Mouse (Mus musculus) midbrain, embryonic 13.5 days (tissue): ENCODE results near the gene Colgalt1. TPM values are rescaled to one million over a fixed set of nuclear protein-coding genes. Genes with fewer than 3 reads are reported as not detected.

Source experiments
- ATAC-seq: fragments of 200-750 bp; cut with Nextera tagmentation; 2 replicates; pipeline ENCODE4 v1.8.0; 2017; ENCODE audit warnings: mild to moderate bottlenecking, moderate TSS enrichment, moderate library complexity
- H3K27ac ChIP-seq: fragments of 300-500 bp; sonication (generic); 2 replicates; pipeline ENCODE4 v1.5.1; 2015; ENCODE audit warnings: inconsistent platforms, mild to moderate bottlenecking, moderate library complexity
- H3K27me3 ChIP-seq: fragments of 300-500 bp; sonication (generic); 2 replicates; pipeline ENCODE4 v1.6.1; 2015; ENCODE audit warnings: mild to moderate bottlenecking, inconsistent platforms
- H3K36me3 ChIP-seq: fragments of 300-500 bp; sonication (generic); 2 replicates; pipeline ENCODE4 v1.6.1; 2015; ENCODE audit warnings: mild to moderate bottlenecking, inconsistent platforms
- H3K4me1 ChIP-seq: fragments of 300-500 bp; sonication (generic); replicated peaks from 2 replicates; pipeline ENCODE4 v1.6.1; 2015; ENCODE audit warnings: inconsistent platforms
- H3K4me2 ChIP-seq: fragments of 300-500 bp; sonication (generic); replicated peaks from 2 replicates; pipeline ENCODE4 v1.6.1; 2015; ENCODE audit warnings: moderate library complexity, mild to moderate bottlenecking, inconsistent platforms
- H3K4me3 ChIP-seq: fragments of 300-500 bp; sonication (generic); replicated peaks from 2 replicates; pipeline ENCODE4 v1.5.1; 2015; ENCODE audit warnings: mild to moderate bottlenecking, inconsistent platforms
- H3K9ac ChIP-seq: fragments of 300-500 bp; sonication (generic); replicated peaks from 2 replicates; pipeline ENCODE4 v1.6.1; 2015; ENCODE audit warnings: mild to moderate bottlenecking, inconsistent platforms
- H3K9me3 ChIP-seq: fragments of 300-500 bp; sonication (generic); 2 replicates; pipeline ENCODE4 v1.6.1; 2016; ENCODE audit warnings: mild to moderate bottlenecking, inconsistent platforms
- WGBS: fragments of 180-500 bp; shearing (Covaris S2); methylation state at CpG from one replicate; pipeline ENCODE4 v1.1.7; 2015; 5-methylcytosine and 5-hydroxymethylcytosine counted together
- polyA plus RNA-seq: library from polyadenylated mRNA; unstranded; fragments of >200 nt; fragmentation: Nextera tagmentation; extraction: Ambion mirVana; gene quantifications from 2 replicates; pipeline ENCODE4 v1.2.1, GENCODE M21; 2015

Gene Colgalt1
- polyA plus RNA-seq, 1 experiment from 2014 or later = 51.3 TPM

DNA sequence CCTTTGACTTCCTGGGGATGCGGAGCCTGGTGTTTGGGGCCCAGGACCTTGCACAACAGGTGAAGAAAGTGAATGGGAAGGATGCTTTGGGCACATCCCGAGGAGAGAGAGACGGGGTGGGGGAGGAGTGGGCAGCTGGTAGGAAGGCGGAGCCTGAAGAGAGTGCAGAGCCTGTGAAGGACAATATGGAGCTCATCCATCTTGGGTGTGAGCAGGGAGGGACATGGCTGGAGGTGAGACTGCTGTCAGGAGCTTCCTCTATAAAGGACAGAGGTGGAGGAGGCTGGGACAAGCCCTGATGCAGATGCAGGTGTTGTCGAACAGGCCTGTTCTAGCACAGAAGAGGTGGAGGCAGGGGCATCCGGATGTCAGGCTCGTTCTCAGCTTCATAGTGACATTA lies 6.8 kb upstream of the Colgalt1 start:
- H3K4me3 ChIP-seq = no peak overlapping the region
- WGBS = 62% methylated on average over 7 of the region's 7 CpGs
- peaks cover 54% of the 10 kb centered on the region for H3K27me3 ChIP-seq
- H3K27ac ChIP-seq = no peak overlapping the region
- H3K4me1 ChIP-seq = peaks cover 18% of the 10 kb centered on the region
- H3K4me2 ChIP-seq = no peak overlapping the region
- H3K36me3 ChIP-seq = peaks cover 11% of the 10 kb centered on the region
- ATAC-seq = no peak
- no peaks in the 10 kb centered on the region for H3K9me3 ChIP-seq
- H3K9ac ChIP-seq = no peak overlapping the region

DNA sequence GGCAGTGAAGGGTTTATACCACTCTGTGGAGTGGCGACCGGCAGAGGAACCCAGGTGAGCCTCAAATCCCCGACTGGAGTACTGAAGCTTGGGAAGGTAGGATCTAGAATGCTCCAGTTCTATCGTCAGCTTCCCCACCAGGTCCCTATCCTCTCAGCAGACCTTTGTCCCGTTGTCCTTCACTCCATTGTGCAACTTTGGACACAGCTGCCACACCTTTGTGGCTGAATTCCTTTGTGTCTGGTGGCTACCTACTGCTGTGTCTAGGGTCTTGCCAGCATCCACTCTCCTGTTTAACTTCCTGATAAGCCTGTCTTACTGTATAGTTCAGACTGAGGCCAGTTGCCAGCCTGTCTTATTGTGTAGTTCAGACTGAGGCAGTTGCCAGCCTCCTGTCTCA lies 1.3 kb downstream of the Colgalt1 start:
- 33% methylated on average over 5 of the region's 5 CpGs for WGBS

DNA sequence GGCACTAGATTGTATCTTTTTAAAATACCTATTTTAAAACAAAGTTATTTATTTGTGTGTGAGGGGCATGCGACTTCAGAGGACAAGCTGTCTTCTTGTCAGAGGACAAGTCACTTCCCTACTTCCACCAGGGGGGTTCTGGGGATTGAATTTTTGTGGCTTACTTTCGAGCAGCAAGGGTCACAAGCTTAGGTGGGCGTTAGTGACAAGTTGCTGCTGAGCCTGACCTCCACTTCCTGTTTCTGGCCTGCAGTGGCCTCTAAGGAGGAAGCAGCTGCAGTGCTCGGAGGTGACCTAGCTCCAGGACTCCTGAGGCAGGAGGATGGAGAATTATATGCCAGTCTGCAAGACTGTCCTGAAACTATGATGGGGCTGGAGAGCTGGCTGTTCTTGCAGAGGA lies 2.6 kb downstream of the Colgalt1 start:
- no peak overlapping the region for H3K4me2 ChIP-seq
- no peak for ATAC-seq
- peaks cover 52% of the 10 kb centered on the region for H3K36me3 ChIP-seq

More for the DNA sequence above, 1.3 kb downstream of the Colgalt1 start:
- Histone ChIP-seq H3K9ac (peak overlapping the region; percentile 86), H3K4me2 (peak overlapping the region; percentile 87), H3K4me1 (peaks cover 13% of the 10 kb centered on the region), H3K36me3 (peaks cover 40% of the 10 kb centered on the region), H3K4me3 (peak overlapping the region; percentile 94), H3K27me3 (no peaks in the 10 kb centered on the region), H3K27ac (no peak overlapping the region), H3K9me3 (no peaks in the 10 kb centered on the region)
- ATAC-seq = no peak

DNA sequence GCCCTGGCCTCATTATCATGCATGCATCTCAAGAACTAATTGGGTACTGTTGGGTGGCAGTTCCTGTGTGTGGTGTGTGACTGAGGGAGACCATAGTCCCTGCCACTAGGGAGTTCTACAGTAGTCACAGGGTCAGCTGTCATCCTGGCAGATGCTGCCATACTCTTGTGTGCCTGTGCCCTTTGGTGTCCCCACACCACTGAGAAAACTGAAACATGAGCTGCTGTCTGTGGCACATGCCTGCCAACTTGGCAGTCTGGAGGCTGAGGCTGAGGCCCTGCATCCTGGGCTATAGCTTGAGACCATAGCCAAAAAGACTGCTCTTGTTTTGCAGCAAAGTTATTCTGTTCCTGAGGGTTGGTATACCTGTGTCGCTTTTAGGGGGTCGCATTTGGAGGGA lies 9.0 kb downstream of the Colgalt1 start:
- 93% methylated on average over 2 of the region's 2 CpGs for WGBS
- H3K9me3 ChIP-seq = no peaks in the 10 kb centered on the region
- H3K4me3 ChIP-seq = no peak overlapping the region
- no peak for ATAC-seq
- H3K9ac ChIP-seq = no peak overlapping the region
- no peak overlapping the region for H3K4me2 ChIP-seq
- H3K4me1 ChIP-seq = no peaks in the 10 kb centered on the region
- peaks cover 97% of the 10 kb centered on the region for H3K36me3 ChIP-seq
- no peak overlapping the region for H3K27ac ChIP-seq
- no peaks in the 10 kb centered on the region for H3K27me3 ChIP-seq

More for the DNA sequence above, 2.6 kb downstream of the Colgalt1 start:
- no peaks in the 10 kb centered on the region for H3K9me3 ChIP-seq
- peaks cover 13% of the 10 kb centered on the region for H3K4me1 ChIP-seq
- H3K27me3 ChIP-seq = no peaks in the 10 kb centered on the region
- no peak overlapping the region for H3K4me3 ChIP-seq
- H3K9ac ChIP-seq = no peak overlapping the region
- WGBS = 79% methylated on average over 4 of the region's 4 CpGs
- no peak overlapping the region for H3K27ac ChIP-seq

DNA sequence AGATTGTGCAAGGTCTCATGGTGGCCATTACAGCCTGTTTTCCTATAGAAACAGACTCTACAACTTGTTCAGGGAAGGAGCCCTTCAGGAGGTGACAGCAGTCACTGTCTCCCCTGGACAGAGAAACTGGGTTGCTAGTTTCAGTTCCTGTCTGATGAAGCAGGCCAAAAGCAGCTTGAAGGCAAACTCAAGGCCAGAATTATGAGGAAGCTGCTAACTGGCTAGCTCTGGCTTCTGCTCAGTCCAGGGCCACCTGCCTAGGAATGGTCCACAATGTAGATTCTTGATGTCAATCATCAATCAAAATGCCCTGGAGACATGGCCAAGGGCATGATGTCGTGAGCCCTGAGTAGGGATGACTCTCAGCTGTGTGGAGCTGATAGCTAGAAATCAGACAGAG lies 14.3 kb downstream of the Colgalt1 start:
- peaks cover 52% of the 10 kb centered on the region for H3K36me3 ChIP-seq
- ATAC-seq = no peak
- no peak overlapping the region for H3K4me2 ChIP-seq
- no peak overlapping the region for H3K4me3 ChIP-seq
- H3K9me3 ChIP-seq = no peaks in the 10 kb centered on the region
- H3K4me1 ChIP-seq = peaks cover 17% of the 10 kb centered on the region
- peaks cover 8% of the 10 kb centered on the region for H3K27me3 ChIP-seq
- WGBS = 84% methylated on average over 1 of the region's 1 CpGs
- no peak overlapping the region for H3K9ac ChIP-seq
- H3K27ac ChIP-seq = no peak overlapping the region

DNA sequence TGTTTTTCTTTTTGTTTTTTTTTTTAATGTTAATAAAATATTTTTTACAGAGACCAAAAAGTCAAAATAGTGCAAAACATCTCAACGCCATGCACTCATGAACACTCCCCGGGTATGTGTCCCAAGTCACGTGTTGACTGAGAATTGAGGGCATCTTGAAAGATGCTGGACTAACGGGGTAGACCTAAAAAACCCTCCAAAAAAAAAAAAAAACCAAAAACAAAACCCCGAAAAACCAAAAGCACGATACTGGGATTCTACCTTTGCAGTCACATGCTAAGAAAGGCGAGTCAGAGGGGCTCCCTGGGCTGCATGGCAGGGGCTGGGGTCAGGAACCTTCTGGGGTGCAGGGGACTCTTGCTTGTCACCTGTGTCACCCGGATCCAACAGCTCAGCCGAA lies 16.0 kb downstream of the Colgalt1 start:
- H3K27ac ChIP-seq = no peak overlapping the region
- H3K27me3 ChIP-seq = peaks cover 23% of the 10 kb centered on the region
- 87% methylated on average over 9 of the region's 9 CpGs for WGBS
- no peak overlapping the region for H3K4me2 ChIP-seq
- H3K9me3 ChIP-seq = no peaks in the 10 kb centered on the region
- peaks cover 18% of the 10 kb centered on the region for H3K4me1 ChIP-seq
- no peak overlapping the region for H3K9ac ChIP-seq
- H3K4me3 ChIP-seq = no peak overlapping the region
- no peak for ATAC-seq
- H3K36me3 ChIP-seq = peaks cover 40% of the 10 kb centered on the region

DNA sequence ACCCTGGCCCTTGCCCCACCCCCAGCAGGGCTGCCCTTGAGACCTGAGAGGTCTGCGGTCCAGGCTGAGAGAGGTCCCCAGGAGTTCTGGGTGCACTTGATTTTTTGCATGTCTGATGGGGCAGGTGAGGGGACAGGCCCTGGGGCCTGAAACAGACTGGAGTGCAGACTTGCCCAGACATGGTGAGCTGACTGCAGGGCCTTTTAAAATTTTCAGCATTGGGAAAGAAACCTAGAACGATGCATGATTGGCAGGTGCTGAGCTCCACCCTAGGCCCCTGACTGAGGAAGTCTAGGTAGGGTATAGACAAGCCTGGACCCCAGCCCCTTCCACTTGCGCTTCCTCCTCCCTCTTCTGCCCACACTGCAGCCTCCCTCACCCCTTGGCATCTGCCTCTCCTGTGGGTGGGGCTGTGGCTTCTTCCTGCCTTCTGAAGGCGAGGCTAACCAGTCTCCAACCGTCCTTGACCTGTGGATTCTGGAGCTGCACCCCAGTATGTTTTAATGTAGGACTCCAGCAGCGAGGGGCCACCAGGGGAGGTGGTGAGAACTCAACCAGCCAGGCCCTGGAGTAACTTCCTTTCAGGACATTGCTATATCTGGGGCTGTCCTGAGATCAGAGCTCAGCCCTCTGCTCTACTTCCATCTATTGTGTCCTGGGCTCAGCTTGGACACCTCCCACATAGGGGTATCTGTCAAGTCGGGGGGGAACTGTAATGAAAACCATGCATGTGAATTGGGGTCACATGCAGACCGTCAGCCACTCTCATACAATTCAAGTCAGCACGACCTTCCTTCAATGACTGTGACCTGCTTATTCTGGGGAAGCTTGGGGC lies 16.7 kb downstream of the Colgalt1 start:
- no peaks in the 10 kb centered on the region for H3K9me3 ChIP-seq
- H3K27me3 ChIP-seq = peaks cover 31% of the 10 kb centered on the region
- no peak overlapping the region for H3K4me3 ChIP-seq
- WGBS = 52% methylated on average over 9 of the region's 9 CpGs
- H3K4me2 ChIP-seq = no peak overlapping the region
- no peak for ATAC-seq
- no peak overlapping the region for H3K9ac ChIP-seq
- H3K36me3 ChIP-seq = peaks cover 38% of the 10 kb centered on the region
- peaks cover 18% of the 10 kb centered on the region for H3K4me1 ChIP-seq
- H3K27ac ChIP-seq = peak overlapping the region; percentile 30; the same call in 1 of the 2 replicates

DNA sequence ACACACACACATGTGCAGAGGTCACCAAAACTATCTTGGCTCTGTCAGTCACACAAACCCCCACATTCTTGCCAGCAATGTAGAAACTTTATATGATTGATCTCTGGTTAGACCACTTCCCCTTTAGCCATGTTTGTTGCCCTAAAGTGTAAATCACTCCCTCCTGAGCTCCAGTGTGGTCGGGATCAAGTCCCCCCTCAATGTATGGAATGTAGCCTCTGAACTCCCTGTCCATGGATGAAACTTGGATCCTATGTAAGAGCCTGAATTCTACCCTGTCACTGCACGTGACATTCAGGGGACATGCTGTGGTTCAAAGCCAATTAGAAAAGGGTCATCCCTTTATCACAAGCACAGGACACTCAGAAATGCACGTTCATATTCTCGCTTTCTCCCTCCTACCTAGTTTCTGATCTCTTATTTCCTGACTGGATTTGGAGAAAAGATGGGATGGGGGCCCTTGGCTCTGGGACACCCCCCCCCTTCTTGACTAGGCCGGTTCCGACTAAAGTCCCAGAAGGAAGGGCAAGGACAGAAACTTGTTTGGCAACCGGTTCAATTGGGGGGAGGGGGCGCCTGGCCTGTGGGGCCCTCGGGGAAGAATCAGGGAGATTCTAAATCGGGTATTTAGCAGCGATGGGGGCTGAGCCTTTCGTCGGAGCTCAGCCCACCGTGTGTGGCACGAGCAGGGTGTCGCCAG lies 17.7 kb downstream of the Colgalt1 start:
- peak overlapping the region; percentile 67 for H3K9ac ChIP-seq
- peak overlapping the region; percentile 49 for H3K4me3 ChIP-seq
- H3K27me3 ChIP-seq = peaks cover 39% of the 10 kb centered on the region
- H3K27ac ChIP-seq = peak overlapping the region; percentile 77
- no peak for ATAC-seq
- WGBS = 10% methylated on average over 16 of the region's 16 CpGs
- H3K36me3 ChIP-seq = peaks cover 35% of the 10 kb centered on the region
- H3K4me1 ChIP-seq = peaks cover 18% of the 10 kb centered on the region
- 0 out of 2 replicates have a peak, but pooled peaks cover 2% of the 10 kb centered on the region for H3K9me3 ChIP-seq
- H3K4me2 ChIP-seq = peak overlapping the region; percentile 90

DNA sequence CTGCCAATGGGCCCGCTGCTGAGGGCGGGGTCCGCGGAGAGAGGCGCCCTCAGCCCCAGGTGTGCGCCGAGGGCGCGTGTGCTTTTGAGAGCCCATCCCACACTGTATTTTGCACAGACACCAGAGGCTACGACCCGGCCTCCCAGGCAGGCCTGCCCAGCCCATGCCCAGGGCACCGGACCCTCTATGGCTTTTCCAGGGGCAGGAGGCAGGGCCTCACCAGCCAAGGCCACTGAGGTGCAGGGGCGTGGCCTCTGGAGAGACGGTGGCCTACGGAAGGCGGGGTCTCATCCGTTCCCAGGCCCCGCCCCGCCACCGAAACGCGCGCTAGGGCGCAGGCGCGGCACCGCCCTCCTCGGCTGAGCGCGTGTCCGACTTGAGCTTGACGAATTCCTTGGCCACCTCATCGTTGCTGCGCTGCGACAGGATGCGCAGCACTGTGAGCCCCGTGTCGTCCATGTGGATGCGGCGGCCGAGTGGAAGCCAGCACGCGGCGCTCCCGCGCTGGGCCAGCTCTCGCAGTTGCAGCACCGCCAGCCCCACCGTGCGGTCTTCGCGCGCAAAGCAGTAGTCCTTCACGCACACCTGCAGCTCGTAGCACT lies 18.4 kb downstream of the Colgalt1 start:
- H3K4me1 ChIP-seq = peaks cover 20% of the 10 kb centered on the region
- H3K27me3 ChIP-seq = peaks cover 46% of the 10 kb centered on the region
- peak; percentile 88 for ATAC-seq
- H3K36me3 ChIP-seq = peaks cover 29% of the 10 kb centered on the region
- H3K27ac ChIP-seq = peak overlapping the region; percentile 77
- H3K9me3 ChIP-seq = 0 out of 2 replicates have a peak, but pooled peaks cover 2% of the 10 kb centered on the region
- WGBS = under 1% methylated on average over 55 of the region's 55 CpGs
- H3K9ac ChIP-seq = peak overlapping the region; percentile 67
- peak overlapping the region; percentile 49 for H3K4me3 ChIP-seq
- H3K4me2 ChIP-seq = peak overlapping the region; percentile 90

DNA sequence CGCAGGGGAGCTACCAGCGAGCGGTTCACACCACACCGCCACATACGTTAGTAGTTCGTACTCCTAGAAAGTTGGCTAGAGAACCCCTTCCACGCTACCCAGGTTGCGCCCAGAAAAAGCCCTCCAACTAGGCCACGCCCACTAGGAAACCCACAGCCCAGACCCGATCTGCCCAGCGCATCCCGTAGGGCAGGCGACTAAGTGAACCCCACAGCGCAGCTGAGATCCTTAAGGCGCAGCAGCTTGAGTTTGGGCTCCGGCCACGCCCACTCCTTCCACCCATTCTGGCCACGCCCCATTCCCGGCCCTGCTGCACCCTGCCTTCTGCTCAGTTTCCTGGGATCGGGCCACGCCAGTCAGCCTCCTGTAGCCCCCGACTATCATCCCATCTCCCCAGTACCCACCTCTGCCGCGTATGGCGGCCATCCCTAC lies 19.0 kb downstream of the Colgalt1 start:
- Histone ChIP-seq H3K4me1 (peaks cover 26% of the 10 kb centered on the region), H3K4me3 (peak overlapping the region; percentile 49), H3K36me3 (peaks cover 23% of the 10 kb centered on the region), H3K9me3 (0 out of 2 replicates have a peak, but pooled peaks cover 2% of the 10 kb centered on the region), H3K27me3 (peaks cover 52% of the 10 kb centered on the region), H3K9ac (peak overlapping the region; percentile 67), H3K4me2 (peak overlapping the region; percentile 90), H3K27ac (peak overlapping the region; percentile 77)
- WGBS = 3% methylated on average over 25 of the region's 25 CpGs
- ATAC-seq = peak; percentile 25

DNA sequence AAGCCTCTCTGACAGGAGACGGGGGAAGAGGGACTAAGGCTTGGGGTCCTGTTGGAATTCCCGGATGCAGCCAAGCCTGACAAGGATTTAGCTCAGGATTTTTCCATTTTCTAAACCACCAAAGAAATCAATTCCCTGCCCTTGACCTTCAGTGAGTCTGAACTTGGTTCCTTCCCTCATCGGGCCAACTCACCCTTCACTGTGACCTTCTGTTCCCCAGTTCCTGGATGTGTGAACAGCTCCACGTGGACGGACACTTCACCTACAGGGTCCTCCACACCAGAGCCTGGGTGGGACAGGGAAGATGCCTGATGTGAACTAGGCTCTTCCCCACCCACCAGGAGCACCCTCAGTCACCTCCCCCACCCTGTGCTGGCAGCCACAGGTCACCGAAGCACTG lies 20.0 kb downstream of the Colgalt1 start:
- no peak overlapping the region for H3K9ac ChIP-seq
- H3K36me3 ChIP-seq = peaks cover 17% of the 10 kb centered on the region
- H3K9me3 ChIP-seq = 0 out of 2 replicates have a peak, but pooled peaks cover 2% of the 10 kb centered on the region
- H3K27ac ChIP-seq = no peak overlapping the region
- peaks cover 26% of the 10 kb centered on the region for H3K4me1 ChIP-seq
- no peak overlapping the region for H3K4me3 ChIP-seq
- peaks cover 62% of the 10 kb centered on the region for H3K27me3 ChIP-seq
- H3K4me2 ChIP-seq = no peak overlapping the region
- ATAC-seq = no peak
- WGBS = 88% methylated on average over 6 of the region's 6 CpGs

DNA sequence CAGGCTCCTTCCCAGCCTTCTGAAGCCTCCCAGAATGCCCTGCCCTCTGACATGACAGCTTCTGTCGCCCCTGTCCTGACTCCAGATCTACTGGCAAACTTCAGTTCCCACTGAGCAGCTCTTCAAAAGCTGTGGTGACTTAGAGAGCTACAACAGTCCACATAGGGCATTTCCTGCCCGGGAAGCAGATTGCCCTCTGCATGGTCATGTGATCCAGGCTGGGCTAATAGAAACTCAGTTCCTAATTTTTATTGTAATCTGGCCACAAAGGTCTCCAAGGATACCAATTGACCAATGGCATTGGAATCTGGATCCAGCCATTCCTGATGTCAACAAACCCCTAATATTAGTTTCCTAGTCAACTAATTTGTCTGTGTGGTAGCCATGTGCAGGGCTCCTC lies 21.1 kb downstream of the Colgalt1 start:
- Histone ChIP-seq H3K9me3 (0 out of 2 replicates have a peak, but pooled peaks cover 2% of the 10 kb centered on the region), H3K27me3 (peaks cover 67% of the 10 kb centered on the region), H3K36me3 (peaks cover 17% of the 10 kb centered on the region), H3K9ac (no peak overlapping the region), H3K4me2 (no peak overlapping the region), H3K4me3 (no peak overlapping the region), H3K4me1 (peaks cover 26% of the 10 kb centered on the region), H3K27ac (no peak overlapping the region)
- no peak for ATAC-seq
- WGBS = 65% methylated on average over 2 of the region's 2 CpGs
